Mouse (Mus musculus) liver (tissue): ENCODE results near the gene Sertad1.

Experiments
- DNase-seq: peaks from one replicate; pipeline ENCODE4 v3.0.0-alpha.2; 2020; ENCODE audit warnings: mixed read lengths

Sertad1 gene

DNA sequence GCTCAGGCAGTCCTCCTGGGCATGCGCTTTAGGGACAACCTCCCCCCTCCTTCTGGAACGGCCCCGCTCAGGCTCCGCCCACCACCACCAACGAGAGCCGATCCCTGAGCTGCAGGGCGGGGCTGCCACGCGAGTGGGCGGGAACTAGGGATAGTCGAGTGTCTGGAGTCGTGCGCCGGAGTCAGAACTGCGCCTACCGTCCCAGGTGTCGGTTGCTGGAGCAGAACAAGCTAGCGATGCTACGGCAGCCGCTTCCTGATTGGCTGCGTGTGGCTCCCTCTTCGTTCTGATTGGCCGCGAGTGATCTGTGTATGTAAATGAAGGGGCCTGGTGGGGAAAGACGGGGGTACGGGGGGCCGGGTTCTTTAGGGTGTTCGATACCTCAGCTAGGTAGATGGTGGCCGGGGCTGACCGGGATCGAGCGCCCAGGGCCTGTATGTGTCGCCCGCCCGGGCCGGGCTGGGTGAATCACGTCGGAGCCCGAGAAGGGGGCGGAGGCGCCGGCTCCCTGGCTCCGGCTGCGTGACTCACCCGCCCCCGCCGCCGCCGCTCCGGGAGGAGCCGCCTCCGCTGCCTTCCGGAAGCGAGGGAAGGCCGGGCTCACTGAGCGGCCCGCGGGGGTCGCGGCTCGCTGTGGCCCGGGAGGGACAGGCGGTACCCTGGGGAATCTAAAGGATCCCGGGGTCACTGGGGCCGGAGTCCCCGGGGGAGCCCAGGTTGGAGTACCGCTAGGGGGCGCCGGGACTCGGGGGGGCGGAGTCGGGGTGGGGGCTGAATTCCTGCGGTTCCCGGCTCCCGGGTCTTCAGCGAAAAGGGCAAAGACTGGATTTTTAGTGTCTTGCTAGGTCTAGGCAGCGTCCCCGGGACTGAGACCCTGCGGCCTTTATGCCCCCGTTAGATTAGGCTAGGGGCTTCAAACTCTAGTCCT lies at the start of gene Sertad1:
TSS of gene Sertad1 (plus strand) at position 141 of the 928 bp plus-strand sequence.
- peak; percentile 100 for DNase-seq

DNA sequence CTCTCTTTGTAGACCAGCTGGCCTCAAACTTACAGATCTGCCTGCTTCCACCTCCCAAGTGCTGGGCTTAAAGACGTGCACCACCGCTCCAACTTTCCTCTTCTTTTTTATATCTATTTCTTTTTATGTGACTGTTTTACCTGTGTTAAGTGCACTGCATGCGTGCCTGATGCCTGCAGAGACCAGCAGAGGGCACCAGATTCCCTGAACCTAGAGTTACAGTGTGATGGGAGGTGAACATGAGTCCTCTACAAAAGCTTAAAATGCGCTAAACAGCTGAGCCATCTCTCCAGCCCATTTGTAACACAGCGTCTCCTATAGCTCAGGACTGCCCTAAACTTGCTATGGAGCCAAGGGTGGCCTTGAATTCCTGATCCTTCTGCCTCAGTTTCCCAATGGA lies 49.2 kb upstream of the Sertad1 start:
- peak; percentile 78 for DNase-seq

DNA sequence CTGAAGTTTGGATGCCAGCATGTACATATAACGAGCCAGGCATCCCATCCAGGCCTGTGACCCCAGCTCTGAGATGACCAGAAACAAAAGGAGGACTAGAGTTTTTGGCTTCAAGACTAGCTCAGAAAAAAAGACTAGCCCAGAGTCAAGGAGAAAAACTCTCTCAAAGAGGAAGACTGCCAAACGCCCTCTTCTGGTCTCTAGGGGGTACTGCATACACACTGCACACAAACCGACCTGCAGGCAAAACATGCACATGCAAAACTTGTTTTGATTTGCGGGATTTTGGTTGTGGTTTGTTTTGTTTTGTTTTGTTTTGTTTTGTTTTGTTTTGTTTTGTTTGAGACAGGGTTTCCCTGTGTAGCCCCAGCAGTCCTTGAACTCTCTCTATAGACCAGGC lies 46.7 kb upstream of the Sertad1 start:
- DNase-seq = no peak

DNA sequence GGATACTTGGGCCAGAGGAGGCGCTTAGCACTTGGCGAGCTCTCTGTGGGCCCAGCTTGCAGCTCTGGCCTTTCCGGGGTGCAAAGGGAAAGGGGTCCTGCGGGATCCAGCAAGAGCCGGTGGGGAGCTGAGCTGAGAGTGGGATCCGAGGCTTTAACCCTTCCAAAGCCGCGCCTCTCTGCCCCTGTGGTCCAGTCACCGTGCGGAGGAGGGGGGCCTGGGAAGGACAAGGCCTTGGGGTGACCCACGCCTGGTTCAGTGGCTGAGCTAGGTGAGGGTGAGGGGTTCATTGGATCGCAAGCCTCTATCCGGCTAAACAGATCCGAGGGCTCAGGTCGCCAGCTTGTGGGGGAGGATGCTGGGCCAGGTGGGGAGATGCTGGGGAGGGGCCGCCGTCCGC lies 40.7 kb upstream of the Sertad1 start:
- DNase-seq = no peak

DNA sequence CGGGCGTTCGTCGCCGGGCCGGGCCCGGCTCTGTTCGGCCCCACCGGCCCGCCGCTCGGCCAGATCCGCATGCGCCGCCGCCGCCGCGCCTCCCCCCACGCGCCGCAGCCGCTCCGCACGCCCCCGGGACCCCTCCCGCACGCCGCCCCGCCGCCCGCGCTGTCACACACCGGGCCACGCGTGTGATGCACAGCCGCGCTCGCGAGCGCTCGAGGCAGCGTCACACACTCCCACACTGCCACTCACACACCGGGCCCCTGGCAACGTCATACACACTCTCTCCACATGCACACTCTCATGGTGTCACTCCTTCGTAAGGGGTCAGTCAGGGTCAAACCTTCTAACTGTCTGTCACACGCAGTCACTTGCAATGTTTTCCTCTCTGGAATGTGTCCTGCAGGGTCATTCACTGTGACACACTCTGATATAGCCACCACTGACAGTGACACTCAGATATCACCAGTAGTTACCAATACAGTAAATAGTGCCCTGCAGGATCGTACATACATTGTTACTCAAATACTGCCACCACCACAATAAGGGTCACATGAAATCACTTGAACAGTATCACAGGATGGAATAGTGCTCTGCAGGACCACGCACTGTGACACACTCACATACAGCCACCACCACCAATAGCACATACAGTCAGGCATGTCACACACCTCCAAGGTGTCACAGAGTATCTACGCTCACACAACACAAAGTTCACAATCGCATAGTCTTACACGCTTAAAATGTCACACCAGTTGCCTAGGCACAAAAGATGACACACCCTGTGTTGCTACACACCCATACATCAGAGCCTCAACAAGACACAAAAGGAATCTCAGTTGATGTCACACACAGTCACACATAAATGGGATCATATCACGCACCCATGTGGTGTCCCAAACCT lies 39.9 kb upstream of the Sertad1 start:
- DNase-seq = no peak

DNA sequence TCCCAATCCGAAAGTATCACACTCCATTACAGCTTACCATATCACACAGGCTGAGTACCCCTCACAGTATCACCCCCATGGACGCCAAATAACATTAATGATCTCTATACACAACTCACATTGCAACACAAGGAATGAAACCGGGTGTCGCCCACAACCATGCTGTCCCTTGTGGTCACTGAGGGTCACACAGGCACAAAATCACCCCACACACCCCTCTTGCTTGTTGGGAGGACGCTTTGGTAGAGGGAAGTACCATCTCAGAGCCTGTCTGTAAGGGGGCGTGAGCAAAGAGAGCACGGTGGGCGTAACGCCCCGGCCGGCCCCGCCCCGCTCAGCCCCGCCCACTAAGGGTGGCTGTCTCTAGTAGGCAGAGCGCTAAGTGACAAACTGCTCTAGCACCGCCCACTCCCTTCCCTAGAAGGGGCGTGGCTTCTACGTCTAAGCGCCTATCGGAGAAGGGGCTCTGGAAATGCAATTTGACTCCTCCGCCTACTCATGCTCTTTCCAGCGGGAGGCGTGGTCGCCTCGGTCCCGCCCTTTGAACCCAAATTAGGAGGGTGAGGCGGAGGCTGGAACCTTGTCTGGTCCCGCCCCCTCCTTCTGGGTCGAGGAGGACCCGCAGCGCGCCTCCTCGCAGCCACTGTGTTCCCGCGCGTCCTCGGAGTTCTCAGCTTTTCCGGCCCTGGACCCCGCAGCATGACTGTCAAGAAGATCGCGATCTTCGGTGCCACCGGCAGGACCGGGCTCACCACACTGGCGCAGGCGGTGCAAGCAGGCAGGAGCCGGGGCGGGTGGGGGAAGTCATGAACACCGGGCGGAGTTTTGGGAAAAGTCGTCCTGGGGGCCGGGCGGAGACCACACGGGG lies 39.1 kb upstream of the Sertad1 start, which contains the start of the genes Sptbn4 and Blvrb:
TSS of gene Sptbn4 (minus strand) at position 268 of the 868 bp plus-strand sequence.
TSS of gene Blvrb (plus strand) at position 560 of the 868 bp plus-strand sequence.
- peak; percentile 100 for DNase-seq

DNA sequence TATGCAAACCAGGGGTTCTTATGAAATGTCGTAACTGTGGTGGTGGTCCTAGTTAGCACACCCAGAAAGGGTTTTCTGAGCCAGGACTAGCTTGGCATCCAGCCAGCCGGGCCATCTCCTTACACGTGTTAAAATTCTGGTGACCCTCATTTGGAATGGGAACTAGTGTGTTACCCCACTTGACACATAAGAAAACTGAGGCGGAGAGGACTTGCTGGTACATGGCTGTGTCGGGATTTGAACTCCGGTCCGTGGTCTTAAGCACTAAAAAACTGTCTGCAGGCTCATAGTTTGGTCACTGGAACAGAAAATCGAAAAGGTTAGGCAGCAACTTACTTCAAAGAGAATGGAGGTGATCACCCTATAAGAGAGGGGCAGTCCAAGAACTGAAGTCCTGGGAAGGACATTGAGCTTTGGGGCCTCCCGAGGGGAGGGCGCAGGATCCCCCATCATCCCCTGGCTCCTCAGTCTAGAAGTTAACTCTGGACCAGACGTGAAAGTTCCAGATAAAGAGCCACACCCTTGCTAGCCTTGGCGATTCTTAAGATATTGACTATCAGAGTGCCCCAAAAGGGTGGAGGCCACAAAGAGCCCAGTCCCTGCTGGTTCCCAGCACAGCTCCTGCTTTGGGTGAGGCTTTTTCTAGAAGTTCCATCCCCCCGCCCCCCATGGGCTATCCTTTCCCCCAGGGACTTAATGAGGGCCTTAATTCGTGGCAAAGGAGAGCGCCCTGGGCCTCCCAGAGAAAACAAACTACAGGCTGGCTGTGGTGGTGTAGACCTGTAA lies 38.1 kb upstream of the Sertad1 start:
- peak; percentile 91 for DNase-seq

DNA sequence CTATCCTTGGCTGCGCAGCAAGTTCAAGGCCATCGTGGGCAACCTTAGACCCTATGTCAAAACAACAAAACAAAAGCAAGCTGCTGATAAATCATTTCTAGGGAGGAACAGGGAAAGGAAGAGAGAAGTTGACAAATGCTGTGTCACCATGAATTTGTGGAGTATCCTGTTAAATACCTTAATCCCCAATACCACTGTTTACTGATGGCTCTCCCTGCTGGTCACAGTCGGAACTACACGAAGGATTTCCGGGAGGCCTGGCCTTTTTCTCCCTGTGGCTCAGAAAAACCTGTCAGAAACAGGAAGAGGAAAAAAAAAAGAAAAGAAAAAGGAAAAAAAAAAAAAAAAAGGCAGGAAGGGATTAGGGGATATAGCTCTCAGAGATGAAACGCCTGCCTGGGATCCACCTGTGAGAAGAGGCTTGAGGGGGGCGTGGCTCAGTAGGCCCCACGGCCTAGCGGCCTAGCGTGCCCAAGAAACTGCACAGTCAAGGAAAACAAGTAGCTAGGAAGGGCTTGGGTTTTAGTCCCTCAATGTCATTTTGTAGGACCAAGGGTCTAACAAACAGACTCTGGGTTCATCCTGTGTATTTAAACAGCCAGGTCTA lies 37.4 kb upstream of the Sertad1 start:
- DNase-seq = peak; percentile 88

DNA sequence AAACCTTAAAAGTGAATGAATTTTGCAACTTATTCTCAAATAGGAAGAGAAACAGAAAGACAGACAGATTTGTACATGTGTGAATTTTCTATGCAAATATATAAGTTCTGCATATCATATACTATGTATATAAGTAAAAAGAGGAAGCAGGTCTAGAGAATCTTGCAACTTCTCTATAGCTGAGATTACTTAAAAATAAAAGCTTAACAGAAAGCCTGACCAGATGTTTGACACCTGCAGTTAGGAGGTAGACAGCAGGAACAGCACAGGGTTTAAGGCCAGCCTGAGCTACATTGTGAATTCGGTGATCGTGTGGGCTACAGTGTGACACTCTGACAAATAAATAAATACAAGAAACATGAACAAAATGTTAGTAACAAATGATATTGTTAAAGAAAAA lies 35.4 kb upstream of the Sertad1 start:
- no peak for DNase-seq

DNA sequence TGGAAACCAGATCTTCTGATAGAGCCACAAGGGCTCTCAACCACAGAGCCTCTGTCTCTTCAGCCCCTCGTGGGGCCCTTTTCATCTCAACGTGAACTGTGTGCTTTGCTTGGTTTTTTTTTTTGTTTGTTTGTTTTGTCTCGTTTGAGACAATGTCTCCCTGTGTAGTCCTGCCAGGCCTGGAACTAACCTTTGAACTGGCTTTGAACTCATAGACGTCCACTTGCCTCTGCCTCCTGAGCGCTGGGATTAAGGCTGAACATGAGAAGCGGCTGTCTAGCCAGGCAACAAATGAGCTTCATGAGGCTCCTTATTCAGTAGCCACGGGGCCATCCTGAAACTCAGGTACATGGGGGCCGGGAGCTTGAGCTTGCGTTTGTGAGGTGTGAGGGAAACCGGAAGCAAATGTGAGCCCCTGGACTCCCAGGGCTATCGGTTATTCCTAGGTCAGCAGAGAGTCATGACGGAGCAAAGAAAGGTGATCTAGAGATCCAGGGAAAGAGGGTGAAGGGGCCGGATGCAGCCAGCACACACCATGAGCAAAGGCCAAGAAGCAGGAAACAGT lies 34.4 kb upstream of the Sertad1 start:
- DNase-seq = no peak

DNA sequence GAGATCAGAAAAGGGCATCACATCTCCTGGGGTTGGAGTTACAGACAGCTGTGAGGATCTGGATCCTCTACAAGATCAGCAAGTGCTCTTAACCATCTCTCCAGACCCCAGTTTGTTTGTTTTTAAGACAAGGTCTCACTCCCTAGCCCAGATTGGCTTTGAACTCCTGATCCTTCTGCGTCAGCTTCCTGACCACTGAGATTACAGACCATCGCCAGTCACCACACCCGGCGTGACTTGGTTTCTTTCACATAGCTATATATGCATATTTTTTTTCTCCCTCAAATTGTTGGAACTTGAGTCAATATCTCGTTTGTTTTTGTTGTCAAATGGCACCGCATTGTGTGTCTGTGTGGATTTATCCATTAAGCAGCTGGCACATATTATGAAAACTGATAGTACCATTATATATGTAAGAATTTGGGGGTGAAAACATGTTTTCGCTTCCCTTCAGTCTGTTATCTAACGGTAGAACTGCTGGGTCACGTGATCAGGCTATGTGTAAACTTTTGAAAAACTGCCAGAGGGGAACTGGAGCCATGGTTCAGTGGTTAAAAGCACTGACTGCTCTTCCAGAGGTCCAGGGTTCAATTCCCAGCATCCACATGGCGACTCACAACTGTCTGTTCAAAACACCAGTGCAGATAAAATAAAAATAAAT lies 32.1 kb upstream of the Sertad1 start:
- DNase-seq = peak; percentile 71

DNA sequence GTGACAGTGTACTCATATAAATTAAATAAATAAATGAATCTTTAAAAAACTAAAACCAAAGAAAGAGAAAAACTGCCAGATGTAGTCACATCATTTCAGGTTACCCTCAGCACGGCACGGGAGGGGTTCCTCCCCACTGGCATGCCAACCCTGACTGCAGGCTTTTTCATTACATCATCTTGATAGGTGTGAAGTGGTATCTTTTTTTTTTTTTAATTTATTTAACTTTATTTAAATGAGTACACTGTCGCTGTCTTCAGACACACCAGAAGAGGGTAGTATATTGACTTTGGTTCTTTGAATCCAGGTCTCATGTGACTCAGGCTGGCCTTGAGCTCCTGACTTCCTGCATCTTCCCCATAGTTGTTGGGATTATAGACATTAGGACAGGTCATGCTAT lies 31.4 kb upstream of the Sertad1 start:
- no peak for DNase-seq

DNA sequence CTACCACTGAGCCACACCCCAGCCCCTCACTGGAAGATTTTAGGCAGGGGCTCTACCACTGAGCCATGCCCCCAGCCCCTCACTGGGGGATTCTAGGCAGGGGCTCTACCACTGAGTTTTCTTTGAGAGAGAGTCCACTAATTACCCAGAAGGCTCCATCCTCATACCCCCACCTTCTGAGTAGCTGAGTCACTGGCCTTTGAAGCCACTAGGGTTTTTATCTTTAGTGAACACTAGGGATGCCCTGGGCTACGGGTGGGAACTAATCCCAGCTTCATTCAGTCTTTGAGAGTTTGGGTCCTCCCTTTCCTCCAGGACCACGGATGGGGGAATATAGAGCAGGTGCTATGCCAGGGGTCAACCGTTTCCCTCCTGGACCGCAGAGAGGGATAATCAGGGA lies 28.1 kb upstream of the Sertad1 start:
- peak; percentile 48 for DNase-seq

DNA sequence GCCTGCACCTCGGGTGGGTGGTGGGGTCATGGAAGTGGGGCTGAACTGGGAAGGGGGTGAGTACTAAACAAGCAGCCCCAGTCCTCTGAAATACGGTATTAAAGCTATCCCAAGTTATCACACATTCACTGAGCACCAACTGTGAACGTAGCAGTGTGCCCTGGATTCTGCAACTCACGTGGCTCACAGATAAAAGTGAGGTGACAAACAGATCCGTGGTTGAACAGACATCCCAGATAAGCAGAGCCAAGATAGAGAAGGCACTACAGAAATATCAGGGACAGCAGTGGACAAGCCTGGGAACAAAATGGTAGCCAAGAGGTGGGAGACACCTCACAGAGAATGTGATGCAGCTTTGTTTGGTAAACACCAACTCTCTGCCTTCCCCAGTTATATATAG lies 27.1 kb upstream of the Sertad1 start:
- DNase-seq = no peak

DNA sequence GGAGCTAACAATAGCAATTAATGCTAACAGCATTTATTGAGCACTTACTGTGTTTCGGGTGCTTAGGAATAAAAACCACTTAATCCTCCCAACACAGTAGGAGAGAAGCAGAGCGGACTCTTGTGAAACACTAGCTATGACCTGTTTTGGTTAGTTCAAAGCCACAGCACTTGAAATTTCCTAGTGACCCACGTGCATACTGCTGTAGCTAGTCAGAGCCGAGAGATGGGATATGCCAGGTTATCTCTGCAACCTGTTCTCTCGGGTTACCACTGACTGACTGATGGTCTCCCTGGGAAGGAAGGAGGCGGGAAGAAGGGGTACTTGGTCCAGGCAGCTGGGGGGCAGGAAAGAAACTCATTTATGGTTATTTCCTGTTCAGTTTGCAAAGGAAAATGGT lies 26.2 kb upstream of the Sertad1 start:
- no peak for DNase-seq

DNA sequence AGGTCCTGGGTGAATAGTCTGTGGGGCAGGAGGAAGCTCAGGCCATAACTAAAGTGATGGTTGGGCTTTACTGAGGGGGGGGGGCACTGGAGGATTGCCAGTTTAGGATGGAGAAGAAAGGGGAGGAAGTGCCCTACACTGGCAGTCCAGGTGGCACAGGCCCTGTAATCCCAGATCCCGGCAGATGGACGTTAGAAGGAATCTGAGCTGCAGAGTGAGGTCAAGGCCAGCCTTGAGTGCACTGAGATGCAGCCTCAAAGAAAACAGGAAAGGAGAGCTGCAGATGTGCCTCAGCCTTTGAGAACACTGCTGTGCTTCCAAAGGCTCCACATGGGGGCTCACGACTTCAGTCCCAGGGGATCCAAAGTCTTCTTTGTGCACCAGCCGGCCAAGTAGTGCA lies 19.1 kb upstream of the Sertad1 start:
- no peak for DNase-seq

DNA sequence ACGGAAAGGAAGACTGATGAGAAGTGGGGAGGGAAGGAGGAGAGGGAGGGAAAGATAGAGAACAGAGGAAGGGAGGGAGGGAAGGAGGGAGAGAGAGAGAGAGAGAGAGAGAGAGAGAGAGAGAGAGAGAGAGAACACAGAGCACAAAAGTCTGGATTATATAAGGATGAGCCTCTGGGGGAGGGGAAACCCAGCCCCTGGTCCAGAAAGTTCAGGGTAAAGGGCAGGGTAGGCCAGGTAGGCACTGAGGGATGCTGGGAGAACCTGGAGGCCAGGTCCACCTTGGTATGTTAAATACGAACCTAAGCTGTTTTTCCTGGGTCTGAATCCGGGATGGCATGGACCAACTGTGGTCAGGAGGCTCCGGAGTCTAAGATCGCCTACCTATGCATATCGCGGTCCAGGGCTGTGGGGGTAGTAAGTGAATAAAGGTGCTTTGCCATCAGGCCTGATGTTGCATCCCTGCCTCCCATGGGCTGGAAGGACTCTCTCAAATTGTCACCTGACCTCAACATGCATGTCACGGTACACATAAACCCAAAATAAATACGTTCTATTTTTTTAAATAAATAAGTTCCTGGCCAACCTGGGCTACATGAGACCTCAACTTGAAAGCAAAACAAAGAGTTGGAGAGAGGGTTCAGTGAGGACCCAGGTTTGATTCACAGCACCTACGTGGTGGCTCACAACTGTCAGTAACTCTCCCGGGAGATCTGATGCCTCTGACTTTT lies 15.2 kb upstream of the Sertad1 start:
- DNase-seq = no peak

DNA sequence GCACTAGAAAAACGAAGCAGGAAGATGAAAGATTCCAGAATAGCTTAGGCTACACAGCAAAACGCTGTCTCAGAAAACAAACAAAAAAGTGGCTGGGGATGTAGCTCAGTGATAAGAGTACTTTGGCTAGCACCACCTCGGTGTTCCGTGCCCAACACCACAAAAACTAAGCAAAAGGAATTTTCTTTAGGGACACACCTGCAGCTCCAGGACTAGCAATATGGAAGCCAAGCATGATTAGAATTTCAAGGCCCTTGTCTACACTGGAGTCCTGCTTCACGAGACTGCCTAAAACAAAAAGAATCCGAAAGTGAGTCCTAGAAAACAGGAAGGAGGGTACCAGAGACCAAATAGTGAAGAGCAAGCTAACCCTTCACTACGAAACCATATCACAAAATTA lies 14.1 kb upstream of the Sertad1 start:
- peak; percentile 51 for DNase-seq

DNA sequence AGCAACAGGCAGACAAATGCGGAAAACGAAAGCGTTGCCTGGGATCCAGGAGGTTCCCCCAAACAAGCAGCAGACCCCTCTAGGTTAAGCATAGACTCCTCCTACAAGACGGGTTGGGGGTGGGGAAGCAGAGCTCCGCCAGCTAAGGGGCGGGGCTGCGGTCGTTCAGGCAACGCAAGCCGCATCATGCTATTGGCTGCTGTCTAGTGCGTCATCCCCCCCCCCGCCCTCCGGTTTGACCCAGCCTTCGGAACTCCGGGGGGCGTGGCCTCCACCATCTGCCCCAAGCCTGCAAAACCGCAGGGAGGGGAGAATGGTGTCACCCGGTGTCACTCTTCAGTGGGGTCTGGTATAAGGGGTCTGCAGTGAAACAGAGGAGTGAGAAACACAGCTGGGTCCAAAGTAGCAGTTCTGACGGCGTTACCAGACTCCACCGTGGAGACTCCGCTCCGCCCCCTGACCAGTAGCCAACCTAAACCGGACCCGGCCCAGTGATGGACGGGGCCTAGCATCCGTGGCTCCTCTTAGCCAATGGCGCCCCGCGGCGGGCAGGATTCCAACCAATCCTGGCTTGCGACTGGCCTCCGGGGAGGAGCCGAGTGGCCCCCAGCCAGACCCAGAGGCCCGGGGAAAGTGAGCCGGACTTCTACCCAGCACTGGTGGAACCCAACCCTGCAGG lies 13.4 kb upstream of the Sertad1 start, which contains the start of gene Sertad3:
TSS of gene Sertad3 (plus strand) at position 613 of the 679 bp plus-strand sequence.
- DNase-seq = peak; percentile 100
